Mouse (Mus musculus): ENCODE measurements around the gene H2-Ob.

- TF ChIP-seq CTCF (IDR thresholded peaks at IDR 0.05; ENCODE audit: extremely low read depth, insufficient read depth, low read length) (no peak), POLR2A (IDR thresholded peaks at IDR 0.05; ENCODE audit: extremely low read depth, insufficient read depth, low read length) (no peak)
Measured at GRCm38 (mm10) chr17:34295307-34295706, 56.6 kb downstream of the H2-Ob start.

Measured in cortical plate, adult 2 months (tissue).